Comparison of ENCODE assay signal across 8 mouse cellular contexts in the genomic region with DNA sequence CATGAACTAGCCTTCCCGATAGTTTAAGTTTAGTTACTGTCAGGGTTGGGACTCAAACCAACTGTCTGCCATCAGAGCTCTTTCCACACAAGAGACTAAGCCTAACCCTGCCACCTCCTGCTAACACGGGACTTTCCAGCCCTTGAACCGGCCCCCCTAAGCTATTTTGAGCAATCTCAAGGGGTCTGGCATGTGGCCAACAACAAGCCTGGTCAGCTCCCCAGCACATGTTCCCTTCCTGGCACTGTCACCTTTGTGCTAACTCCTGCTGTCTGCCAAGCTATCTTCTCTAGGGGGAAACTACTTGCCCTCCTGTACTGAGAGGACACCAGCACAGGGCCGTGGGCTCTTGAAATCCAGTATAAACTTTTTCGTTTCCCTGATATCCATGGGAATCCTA.
DNase-seq lines count a peak whose midpoint lies in the region; ATAC-seq lines count a peak whose summit lies in the region.

No protein-coding gene starts in this region.

- ATAC-seq in embryonic facial prominence, embryonic 14.5 days (ENCODE audit: low read depth), result 0 out of 2 replicates have a peak, but pooled peaks have one; percentile 26
- peak; percentile 62 to 81 for ATAC-seq in hematopoietic stem cell, adult 5-6 weeks (replicated peaks in 1 of 2; ENCODE audit: insufficient read depth in 1 of 2, low FRiP score in 2 of 2, low TSS enrichment in 1 of 2, low read depth in 1 of 2, poor library complexity in 2 of 2, severe bottlenecking in 2 of 2)
- ATAC-seq in inflammation-experienced regulatory T-cells, adult 6 months, result no peak
- ATAC-seq in hindbrain, embryonic 11.5 days (ENCODE audit: low FRiP score), result no peak

- no peaks in the 10 kb centered on the region for H3K27me3 ChIP-seq in embryonic facial prominence, embryonic 14.5 days (replicated peaks; ENCODE audit: control insufficient read depth, insufficient read depth, low read length)
- H3K27me3 ChIP-seq in embryonic facial prominence, embryonic 10.5 days (replicated peaks; ENCODE audit: low read depth, poor library complexity, severe bottlenecking), result no peaks in the 10 kb centered on the region
- H3K27me3 ChIP-seq in hindbrain, embryonic 11.5 days (ENCODE audit: control insufficient read depth, insufficient read depth, low read length), result no peaks in the 10 kb centered on the region

- no peak overlapping the region for H3K9ac ChIP-seq in embryonic facial prominence, embryonic 14.5 days (ENCODE audit: low read depth, low read length)
- no peak overlapping the region for H3K9ac ChIP-seq in hindbrain, embryonic 11.5 days (ENCODE audit: low read depth, low read length)

- H3K36me3 ChIP-seq in embryonic facial prominence, embryonic 14.5 days (ENCODE audit: control insufficient read depth, insufficient read depth, low read length), result 0 out of 2 replicates have a peak, but pooled peaks cover 6% of the 10 kb centered on the region
- no peaks in the 10 kb centered on the region for H3K36me3 ChIP-seq in embryonic facial prominence, embryonic 10.5 days (replicated peaks)
- no peaks in the 10 kb centered on the region for H3K36me3 ChIP-seq in hindbrain, embryonic 11.5 days (ENCODE audit: control insufficient read depth, insufficient read depth, low read length)

- H3K4me2 ChIP-seq in embryonic facial prominence, embryonic 14.5 days (ENCODE audit: low read depth, low read length), result no peak overlapping the region
- H3K4me2 ChIP-seq in hindbrain, embryonic 11.5 days (replicated peaks; ENCODE audit: low read depth, low read length), result no peak overlapping the region

- H3K27ac ChIP-seq in embryonic facial prominence, embryonic 14.5 days (replicated peaks; ENCODE audit: low read depth, low read length), result no peak overlapping the region
- H3K27ac ChIP-seq in embryonic facial prominence, embryonic 10.5 days (replicated peaks), result no peak overlapping the region
- H3K27ac ChIP-seq in hindbrain, embryonic 11.5 days (ENCODE audit: low read depth, low read length), result no peak overlapping the region

- DNase-seq in embryonic facial prominence, embryonic 14.5 days (ENCODE audit: low spot score), result peak; percentile 72
- DNase-seq in embryonic facial prominence, embryonic 10.5 days (ENCODE audit: low spot score), result no peak
- DNase-seq in 3T3-L1 (ENCODE audit: low read depth, low spot score), result peak; percentile 38
- peak; percentile 71 for DNase-seq in fat pad, adult 2 months (ENCODE audit: extremely low read depth, low read depth, low spot score)
- DNase-seq in frontal cortex, postnatal 14 days (ENCODE audit: low spot score in 2 of 2), result no peak
- no peak for DNase-seq in hindbrain, embryonic 11.5 days (ENCODE audit: low spot score)

- H3K4me3 ChIP-seq in embryonic facial prominence, embryonic 14.5 days (ENCODE audit: low read depth, low read length), result no peak overlapping the region
- no peak overlapping the region for H3K4me3 ChIP-seq in embryonic facial prominence, embryonic 10.5 days
- no peak overlapping the region for H3K4me3 ChIP-seq in hindbrain, embryonic 11.5 days (ENCODE audit: low read depth, low read length)

- no peaks in the 10 kb centered on the region for H3K9me3 ChIP-seq in embryonic facial prominence, embryonic 14.5 days (ENCODE audit: control insufficient read depth, low read length)
- H3K9me3 ChIP-seq in embryonic facial prominence, embryonic 10.5 days, result no peaks in the 10 kb centered on the region
- H3K9me3 ChIP-seq in hindbrain, embryonic 11.5 days (ENCODE audit: control insufficient read depth, low read length), result no peaks in the 10 kb centered on the region

- 63% methylated on average over 5 of the region's 5 CpGs for WGBS in embryonic facial prominence, embryonic 14.5 days
- 87% methylated on average over 5 of the region's 5 CpGs for WGBS in embryonic facial prominence, embryonic 10.5 days
- 82% methylated on average over 5 of the region's 5 CpGs for WGBS in hindbrain, embryonic 11.5 days

- no peaks in the 10 kb centered on the region for H3K4me1 ChIP-seq in embryonic facial prominence, embryonic 14.5 days (ENCODE audit: control insufficient read depth, insufficient read depth, low read length)
- no peaks in the 10 kb centered on the region for H3K4me1 ChIP-seq in embryonic facial prominence, embryonic 10.5 days
- H3K4me1 ChIP-seq in hindbrain, embryonic 11.5 days (replicated peaks; ENCODE audit: control insufficient read depth, insufficient read depth, low read length), result no peaks in the 10 kb centered on the region

Comparison
In these comparisons a context has a peak if more than half of its experiments do, and no peak if none do; other contexts are left out.
1. DNase-seq: peak in embryonic facial prominence, embryonic 14.5 days (single experiment), 3T3-L1 (single experiment) and fat pad, adult 2 months (single experiment); none in embryonic facial prominence, embryonic 10.5 days (single experiment), frontal cortex, postnatal 14 days (0 of 2) and hindbrain, embryonic 11.5 days (single experiment).
2. ATAC-seq: peak in embryonic facial prominence, embryonic 14.5 days (single experiment) and hematopoietic stem cell, adult 5-6 weeks (2 of 2); none in inflammation-experienced regulatory T-cells, adult 6 months (single experiment) and hindbrain, embryonic 11.5 days (single experiment).